ENCODE assay signal across 9 mouse cellular contexts in the genomic region with DNA sequence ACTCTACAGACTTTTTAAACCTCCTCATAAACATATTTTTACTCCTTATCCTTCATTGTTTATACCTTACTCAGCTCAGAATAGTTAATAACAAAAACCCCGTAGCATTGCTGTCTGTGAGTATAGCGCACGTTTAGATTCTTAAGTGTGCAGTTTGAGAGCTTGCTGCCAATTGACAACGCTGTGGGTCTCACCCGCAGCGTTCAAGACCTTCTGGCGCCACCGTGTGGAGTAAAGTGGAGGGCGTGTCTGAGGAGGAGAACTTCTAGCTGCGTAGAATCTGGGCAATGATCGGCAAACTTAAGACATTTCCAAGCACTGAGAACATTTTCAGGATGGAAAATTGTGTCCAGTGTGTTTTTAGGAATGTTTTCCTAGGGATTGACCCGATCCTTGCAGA.
DNase-seq lines count a peak whose midpoint lies in the region; ATAC-seq and TF ChIP-seq lines count a peak whose summit lies in the region.
"Had no signal": no experiment of that assay in that cellular context is flagged by ENCODE, and none has a peak within 500 bp of the region (broad histone marks: within the 10 kb centered on the region; RNA-seq: fewer than 3 reads in every experiment).

No protein-coding gene starts in this region.

- TF ChIP-seq POLR2A in small intestine, adult 2 months (IDR thresholded peaks at IDR 0.05; ENCODE audit: low read depth, low read length) = no peak

- H3K27ac ChIP-seq in midbrain, embryonic 13.5 days = no peak overlapping the region
- H3K27ac ChIP-seq in small intestine, adult 2 months (ENCODE audit: insufficient read depth, low read depth, low read length) = no peak overlapping the region

- H3K36me3 ChIP-seq in midbrain, embryonic 13.5 days = peaks cover 6% of the 10 kb centered on the region; the same call in 1 of the 2 replicates
- H3K36me3 ChIP-seq in small intestine, adult 2 months (ENCODE audit: control insufficient read depth, insufficient read depth, low read length) = no peaks in the 10 kb centered on the region

- TF ChIP-seq CTCF in small intestine, adult 2 months (IDR thresholded peaks at IDR 0.05; ENCODE audit: extremely low read depth, insufficient read length, insufficient replicate concordance, low read depth, low read length) = peak; percentile 92

- H3K27me3 ChIP-seq in midbrain, embryonic 13.5 days = no peaks in the 10 kb centered on the region
- H3K27me3 ChIP-seq in small intestine, adult 2 months (ENCODE audit: control insufficient read depth, insufficient read depth, low read length) = no peaks in the 10 kb centered on the region

- H3K4me1 ChIP-seq in midbrain, embryonic 13.5 days (replicated peaks) = no peaks in the 10 kb centered on the region
- no peaks in the 10 kb centered on the region for H3K4me1 ChIP-seq in small intestine, adult 2 months (ENCODE audit: control insufficient read depth, insufficient read depth, insufficient read length, low read length)

- H3K9ac ChIP-seq in midbrain, embryonic 13.5 days (replicated peaks) = no peak overlapping the region

- intact Hi-C loops in left cerebral cortex, postnatal 10 days (cut with DNase I) = loop anchor here (5.0 to 10.0 kb wide), 3 partner anchors 122 to 730 kb away; no protein-coding TSS in a partner anchor

- H3K4me3 ChIP-seq in midbrain, embryonic 13.5 days (replicated peaks) = no peak overlapping the region
- no peak overlapping the region for H3K4me3 ChIP-seq in small intestine, adult 2 months (ENCODE audit: low read depth, low read length)
- H3K4me3 ChIP-seq: myocyte had no signal

- ATAC-seq in frontal cortex, adult (ENCODE audit: low TSS enrichment) = peak; percentile 75
- peak; percentile 81 for ATAC-seq in inflammation-experienced regulatory T-cells, adult 6 months
- peak; percentile 67; the same call in 1 of the 2 replicates for ATAC-seq in midbrain, embryonic 13.5 days
- no peak for ATAC-seq in erythroblast, adult 5-6 weeks (replicated peaks; ENCODE audit: low FRiP score, poor library complexity, severe bottlenecking)

- DNase-seq in R1 (ENCODE audit: low read depth, low spot score) = peak; percentile 76
- peak; percentile 83 to 84 for DNase-seq in cerebellum, adult 18-20 months
- DNase-seq in left cerebral cortex, postnatal 10 days (ENCODE audit: extremely low spot score in 1 of 2, low spot score in 2 of 2) = peak; percentile 69 to 87

- 13% methylated on average over 12 of the region's 12 CpGs for WGBS in midbrain, embryonic 13.5 days
- 5% methylated on average over 12 of the region's 12 CpGs for WGBS in small intestine, adult 2 months

- H3K9me3 ChIP-seq in midbrain, embryonic 13.5 days = no peaks in the 10 kb centered on the region

- H3K4me2 ChIP-seq in midbrain, embryonic 13.5 days (replicated peaks) = no peak overlapping the region
